Mouse (Mus musculus): ENCODE data around the gene Vsig1. TPM values are rescaled to one million over a fixed set of nuclear protein-coding genes. Genes with fewer than 3 reads are reported as not detected.

The Vsig1 gene
- polyA plus RNA-seq, 1 experiment from 2014 or later = not detected

- WGBS = 90% methylated on average over 2 of the region's 2 CpGs
- ATAC-seq (no peak), DNase-seq (ENCODE audit: low spot score) (no peak)
- Histone ChIP-seq H3K36me3 (ENCODE audit: control insufficient read depth, insufficient read depth, low read length) (no peaks in the 10 kb centered on the region), H3K9me3 (replicated peaks; ENCODE audit: control insufficient read depth, low read length) (no peaks in the 10 kb centered on the region), H3K4me2 (ENCODE audit: low read length) (no peak overlapping the region), H3K9ac (ENCODE audit: low read length) (no peak overlapping the region), H3K27ac (ENCODE audit: low read depth, low read length) (no peak overlapping the region), H3K27me3 (replicated peaks; ENCODE audit: control insufficient read depth, insufficient read depth, low read length) (no peaks in the 10 kb centered on the region), H3K4me3 (ENCODE audit: low read depth, low read length) (no peak overlapping the region), H3K4me1 (ENCODE audit: control insufficient read depth, insufficient read depth, low read length) (no peaks in the 10 kb centered on the region)
Measured at GRCm38 (mm10) chrX:140985256-140985655, 77.8 kb downstream of the Vsig1 start.

Other genes with a start within 250 kb of the Vsig1 start
- gene Mid2, start 243.0 kb upstream of the Vsig1 start, polyA plus RNA-seq (2014; fragmentation: Nextera tagmentation; extraction: Ambion mirVana) = 2.4 and 3.7 TPM in 2 replicates
- gene Tex13b, start 94.2 kb upstream of the Vsig1 start, polyA plus RNA-seq (2014; fragmentation: Nextera tagmentation; extraction: Ambion mirVana) = not detected in 2 replicates
- 44.9 and 50.5 TPM in 2 replicates for gene Psmd10, start 49.1 kb downstream of the Vsig1 start, polyA plus RNA-seq (2014; fragmentation: Nextera tagmentation; extraction: Ambion mirVana)
- 14.8 and 15.0 TPM in 2 replicates for gene Atg4a, start 49.3 kb downstream of the Vsig1 start, polyA plus RNA-seq (2014; fragmentation: Nextera tagmentation; extraction: Ambion mirVana)